Mouse (Mus musculus) forebrain, embryonic 14.5 days (tissue): ENCODE data around the gene Farp1. TPM values are rescaled to one million over a fixed set of nuclear protein-coding genes. Genes with fewer than 3 reads are reported as not detected.
A peak's percentile ranks its signal among the peaks of the same experiment; 100 is the strongest.

ENCODE experiments used
- ATAC-seq: fragments of 200-750 bp; cut with Nextera tagmentation; 2 replicates; pipeline ENCODE4 v1.8.0; 2017; ENCODE audit warnings: mild to moderate bottlenecking, moderate library complexity
- DNase-seq: peaks from one replicate; pipeline ENCODE4 v3.0.0-alpha.2; 2015; ENCODE audit warnings: low spot score
- H3K27ac ChIP-seq: fragments of 300-500 bp; sonication (generic); 2 replicates; pipeline ENCODE4 v1.5.1; 2014; ENCODE audit warnings: low read depth, mild to moderate bottlenecking, control low read depth, low read length, moderate library complexity
- H3K27me3 ChIP-seq: fragments of 300-500 bp; sonication (generic); replicated peaks from 2 replicates; pipeline ENCODE4 v1.6.1; 2014; ENCODE audit warnings: low read length, control low read depth, mixed read lengths; ENCODE audit not compliant: control insufficient read depth, insufficient read depth
- H3K36me3 ChIP-seq: fragments of 300-500 bp; sonication (generic); 2 replicates; pipeline ENCODE4 v1.6.1; 2014; ENCODE audit warnings: low read length, control low read depth; ENCODE audit not compliant: control insufficient read depth, insufficient read depth
- H3K4me1 ChIP-seq: fragments of 300-500 bp; sonication (generic); 2 replicates; pipeline ENCODE4 v1.6.1; 2014; ENCODE audit warnings: antibody characterized with exemption, low read length, control low read depth; ENCODE audit not compliant: control insufficient read depth, insufficient read depth
- H3K4me2 ChIP-seq: fragments of 300-500 bp; sonication (generic); 2 replicates; pipeline ENCODE4 v1.6.1; 2014; ENCODE audit warnings: mild to moderate bottlenecking, control low read depth, low read length
- H3K4me3 ChIP-seq: fragments of 300-500 bp; sonication (generic); 2 replicates; pipeline ENCODE4 v1.5.1; 2014; ENCODE audit warnings: low read depth, low read length, control low read depth
- H3K9ac ChIP-seq: fragments of 300-500 bp; sonication (generic); 2 replicates; pipeline ENCODE4 v1.6.1; 2014; ENCODE audit warnings: mild to moderate bottlenecking, low read length, control low read depth, moderate library complexity
- H3K9me3 ChIP-seq: fragments of 300-500 bp; sonication (generic); replicated peaks from 2 replicates; pipeline ENCODE4 v1.6.1; 2016; ENCODE audit warnings: low read length, control low read depth, mixed read lengths; ENCODE audit not compliant: control insufficient read depth
- WGBS: fragments of 180-500 bp; shearing (Covaris S2); extraction: QIAGEN DNeasy Blood & Tissue Kit; methylation state at CpG from one replicate; pipeline ENCODE4 v1.1.7; 2014; 5-methylcytosine and 5-hydroxymethylcytosine counted together
- polyA plus RNA-seq: library from polyadenylated mRNA; unstranded; fragments of >200 nt; fragmentation: Nextera tagmentation; extraction: Ambion mirVana; gene quantifications from 2 replicates; pipeline ENCODE4 v1.2.1, GENCODE M21; 2014

Gene Farp1
- polyA plus RNA-seq, 1 experiment from 2014 or later, result 17.4 TPM

GRCm38 (mm10) chr14:121134414-121134813, 99.4 kb downstream of the Farp1 start:
- H3K9me3 ChIP-seq, result no peaks in the 10 kb centered on the region
- no peak for DNase-seq
- H3K36me3 ChIP-seq, result no peaks in the 10 kb centered on the region
- H3K27ac ChIP-seq, result no peak overlapping the region
- H3K4me3 ChIP-seq, result no peak overlapping the region
- WGBS, result 61% methylated on average over 3 of the region's 3 CpGs
- peaks cover 1% of the 10 kb centered on the region for H3K4me1 ChIP-seq
- H3K4me2 ChIP-seq, result no peak overlapping the region
- no peak overlapping the region for H3K9ac ChIP-seq
- ATAC-seq, result no peak
- no peaks in the 10 kb centered on the region for H3K27me3 ChIP-seq

- Histone ChIP-seq H3K4me1 (peaks cover 6% of the 10 kb centered on the region; the same call in 1 of the 2 replicates), H3K27ac (no peak overlapping the region), H3K36me3 (no peaks in the 10 kb centered on the region), H3K4me3 (no peak overlapping the region), H3K4me2 (no peak overlapping the region), H3K9me3 (no peaks in the 10 kb centered on the region), H3K27me3 (no peaks in the 10 kb centered on the region), H3K9ac (no peak overlapping the region)
- DNase-seq (no peak), ATAC-seq (no peak)
- WGBS, result 92% methylated on average over 7 of the region's 7 CpGs
Measured at GRCm38 (mm10) chr14:121143831-121144455, 108.9 kb downstream of the Farp1 start.

- Histone ChIP-seq H3K27ac (no peak overlapping the region), H3K27me3 (no peaks in the 10 kb centered on the region), H3K4me3 (no peak overlapping the region), H3K4me1 (peaks cover 6% of the 10 kb centered on the region; the same call in 1 of the 2 replicates), H3K9me3 (no peaks in the 10 kb centered on the region), H3K4me2 (no peak overlapping the region), H3K36me3 (no peaks in the 10 kb centered on the region), H3K9ac (no peak overlapping the region)
- no peak for ATAC-seq
- WGBS, result 83% methylated on average over 2 of the region's 2 CpGs
- DNase-seq, result no peak
Measured at GRCm38 (mm10) chr14:121144496-121144895, 109.5 kb downstream of the Farp1 start.

GRCm38 (mm10) chr14:121145291-121145690, 110.3 kb downstream of the Farp1 start:
- Histone ChIP-seq H3K4me3 (no peak overlapping the region), H3K36me3 (no peaks in the 10 kb centered on the region), H3K27ac (no peak overlapping the region), H3K4me2 (no peak overlapping the region), H3K27me3 (no peaks in the 10 kb centered on the region), H3K4me1 (peaks cover under 1% of the 10 kb centered on the region; the same call in 1 of the 2 replicates), H3K9ac (no peak overlapping the region), H3K9me3 (no peaks in the 10 kb centered on the region)
- ATAC-seq (no peak), DNase-seq (no peak)
- 60% methylated on average over 3 of the region's 3 CpGs for WGBS

GRCm38 (mm10) chr14:121145698-121146097, 110.7 kb downstream of the Farp1 start:
- no peak overlapping the region for H3K27ac ChIP-seq
- H3K27me3 ChIP-seq, result no peaks in the 10 kb centered on the region
- H3K4me2 ChIP-seq, result no peak overlapping the region
- H3K9me3 ChIP-seq, result no peaks in the 10 kb centered on the region
- DNase-seq (no peak), ATAC-seq (no peak)
- no peaks in the 10 kb centered on the region for H3K36me3 ChIP-seq
- H3K4me3 ChIP-seq, result no peak overlapping the region
- no peak overlapping the region for H3K9ac ChIP-seq
- 34% methylated on average over 10 of the region's 10 CpGs for WGBS
- no peaks in the 10 kb centered on the region; the same call in 1 of the 2 replicates for H3K4me1 ChIP-seq

- Histone ChIP-seq H3K9me3 (no peaks in the 10 kb centered on the region), H3K4me3 (no peak overlapping the region), H3K27me3 (no peaks in the 10 kb centered on the region), H3K4me1 (peaks cover 2% of the 10 kb centered on the region; the same call in 1 of the 2 replicates), H3K9ac (no peak overlapping the region), H3K27ac (no peak overlapping the region), H3K4me2 (no peak overlapping the region), H3K36me3 (no peaks in the 10 kb centered on the region)
- ATAC-seq, result no peak
- no peak for DNase-seq
- 75% methylated on average over 7 of the region's 7 CpGs for WGBS
Measured at GRCm38 (mm10) chr14:121146213-121146612, 111.2 kb downstream of the Farp1 start.

- Histone ChIP-seq H3K9ac (no peak overlapping the region), H3K4me3 (no peak overlapping the region), H3K4me2 (no peak overlapping the region), H3K27ac (no peak overlapping the region), H3K36me3 (no peaks in the 10 kb centered on the region), H3K27me3 (no peaks in the 10 kb centered on the region), H3K9me3 (no peaks in the 10 kb centered on the region), H3K4me1 (peaks cover 9% of the 10 kb centered on the region; the same call in 1 of the 2 replicates)
- no peak for DNase-seq
- WGBS, result 78% methylated on average over 3 of the region's 3 CpGs
- ATAC-seq, result no peak
Measured at GRCm38 (mm10) chr14:121147026-121147425, 112.0 kb downstream of the Farp1 start.

GRCm38 (mm10) chr14:121148088-121148785, 113.2 kb downstream of the Farp1 start:
- H3K36me3 ChIP-seq, result no peaks in the 10 kb centered on the region
- H3K9me3 ChIP-seq, result no peaks in the 10 kb centered on the region
- ATAC-seq, result no peak
- no peak overlapping the region for H3K4me2 ChIP-seq
- no peaks in the 10 kb centered on the region for H3K27me3 ChIP-seq
- H3K4me3 ChIP-seq, result no peak overlapping the region
- WGBS, result 83% methylated on average over 11 of the region's 11 CpGs
- peak; percentile 54 for DNase-seq
- H3K27ac ChIP-seq, result no peak overlapping the region
- peaks cover 18% of the 10 kb centered on the region for H3K4me1 ChIP-seq
- no peak overlapping the region for H3K9ac ChIP-seq

GRCm38 (mm10) chr14:121149984-121150383, 115.0 kb downstream of the Farp1 start:
- Histone ChIP-seq H3K27me3 (no peaks in the 10 kb centered on the region), H3K4me1 (peaks cover 21% of the 10 kb centered on the region), H3K36me3 (no peaks in the 10 kb centered on the region), H3K9ac (no peak overlapping the region), H3K9me3 (no peaks in the 10 kb centered on the region), H3K4me2 (no peak overlapping the region), H3K4me3 (no peak overlapping the region), H3K27ac (no peak overlapping the region)
- 68% methylated on average over 5 of the region's 5 CpGs for WGBS
- DNase-seq, result no peak
- ATAC-seq, result no peak
